Mouse (Mus musculus): ENCODE measurements around the gene Hlf.
A peak's percentile ranks its signal among the peaks of the same experiment; 100 is the strongest.

DNA sequence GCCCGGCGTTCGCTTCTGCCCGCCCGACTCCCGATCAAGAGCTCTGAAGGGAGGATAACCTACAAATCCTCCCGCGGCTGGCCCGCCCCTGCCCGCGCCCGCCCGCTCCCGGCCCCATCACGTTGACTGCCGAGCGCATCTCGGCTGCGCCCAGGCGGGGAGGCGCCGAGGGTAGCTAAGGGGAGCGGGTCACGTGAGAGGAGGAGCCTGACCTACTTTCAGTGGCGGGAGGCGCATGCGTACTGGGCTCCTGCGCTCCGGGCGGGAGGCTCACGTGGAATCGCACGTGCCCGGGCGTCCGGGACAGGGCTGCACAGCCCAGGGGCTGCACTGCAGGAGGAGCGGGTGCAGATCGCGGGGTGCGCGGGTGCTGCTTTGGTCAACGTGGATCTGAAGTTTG is 27.2 kb upstream of the Hlf start:
- peak; percentile 23; the same call in 1 of the 2 replicates for TF ChIP-seq CTCF (IDR thresholded peaks at IDR 0.05; ENCODE audit: insufficient read depth, low read depth, low read length)
- TF ChIP-seq POLR2A (IDR thresholded peaks at IDR 0.05; ENCODE audit: insufficient read depth, low read depth, low read length) = peak; percentile 39; the same call in 1 of the 2 replicates

Data from olfactory bulb, adult 2 months (tissue).